Mouse (Mus musculus) kidney, adult 11 months (tissue): ENCODE measurements at regions not wholly inside any gene's neighbourhood (a gene's known extent, or its start where the extent isn't known, plus 50 kb on each side); places are given as distances from the start of the nearest gene placed in this dataset.

Experiments
- DNase-seq: peaks from one replicate; pipeline ENCODE4 v3.0.0; 2022

- DNase-seq, result no peak
Measured at GRCm38 (mm10) chr6:7476907-7477306, 77.8 kb upstream of the Tac1 start.

GRCm38 (mm10) chr6:7494299-7494698 lies 60.4 kb upstream of the Tac1 start:
- DNase-seq, result no peak

- DNase-seq, result no peak
Measured at GRCm38 (mm10) chr6:7496766-7497165, 57.9 kb upstream of the Tac1 start.
